Mouse (Mus musculus) 416B (cell line): ENCODE data around the gene Rnase12.

ENCODE experiments used
- DNase-seq: peaks from one replicate; pipeline ENCODE4 v3.0.0; 2011; ENCODE audit warnings: low read depth

The Rnase12 gene

DNA sequence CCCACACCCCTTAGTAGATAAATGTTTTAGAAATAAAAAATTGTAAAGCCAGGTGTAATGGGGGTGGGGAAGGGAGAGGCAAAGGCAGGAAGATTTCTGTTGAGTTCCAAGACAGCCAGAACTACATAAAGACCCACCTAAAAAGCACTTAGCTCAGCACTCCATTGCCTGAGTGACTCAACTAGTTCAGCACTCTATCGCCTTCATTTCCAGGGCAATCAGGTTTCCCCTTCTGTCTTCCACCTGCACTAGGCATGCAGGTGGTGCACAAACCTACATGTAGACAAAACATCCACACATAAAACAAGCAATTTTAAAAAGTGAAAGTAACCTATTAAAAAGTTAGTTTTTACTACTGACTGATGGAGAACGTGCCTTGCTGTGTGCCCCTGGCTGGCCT lies 27.6 kb upstream of the Rnase12 start:
- DNase-seq: no peak

DNA sequence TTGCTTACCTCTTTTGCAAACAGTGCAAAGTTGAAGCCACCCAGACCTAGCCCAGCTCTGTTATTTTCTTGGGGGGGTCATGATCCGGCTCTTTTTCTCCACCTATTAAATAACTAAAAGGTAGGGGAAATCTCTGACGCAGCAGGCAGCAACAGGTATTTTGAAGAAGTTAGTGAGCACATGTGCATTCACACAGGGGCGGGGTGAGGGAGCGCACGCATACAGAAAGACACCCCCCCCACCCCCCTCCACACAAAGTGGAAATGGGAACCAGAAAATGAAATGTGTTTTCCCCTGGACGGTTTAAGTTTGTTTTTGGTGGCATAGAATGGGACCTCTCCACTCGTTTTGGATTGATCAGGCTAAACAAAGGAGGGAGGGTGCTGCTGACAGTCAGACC lies 26.3 kb upstream of the Rnase12 start:
- no peak for DNase-seq

DNA sequence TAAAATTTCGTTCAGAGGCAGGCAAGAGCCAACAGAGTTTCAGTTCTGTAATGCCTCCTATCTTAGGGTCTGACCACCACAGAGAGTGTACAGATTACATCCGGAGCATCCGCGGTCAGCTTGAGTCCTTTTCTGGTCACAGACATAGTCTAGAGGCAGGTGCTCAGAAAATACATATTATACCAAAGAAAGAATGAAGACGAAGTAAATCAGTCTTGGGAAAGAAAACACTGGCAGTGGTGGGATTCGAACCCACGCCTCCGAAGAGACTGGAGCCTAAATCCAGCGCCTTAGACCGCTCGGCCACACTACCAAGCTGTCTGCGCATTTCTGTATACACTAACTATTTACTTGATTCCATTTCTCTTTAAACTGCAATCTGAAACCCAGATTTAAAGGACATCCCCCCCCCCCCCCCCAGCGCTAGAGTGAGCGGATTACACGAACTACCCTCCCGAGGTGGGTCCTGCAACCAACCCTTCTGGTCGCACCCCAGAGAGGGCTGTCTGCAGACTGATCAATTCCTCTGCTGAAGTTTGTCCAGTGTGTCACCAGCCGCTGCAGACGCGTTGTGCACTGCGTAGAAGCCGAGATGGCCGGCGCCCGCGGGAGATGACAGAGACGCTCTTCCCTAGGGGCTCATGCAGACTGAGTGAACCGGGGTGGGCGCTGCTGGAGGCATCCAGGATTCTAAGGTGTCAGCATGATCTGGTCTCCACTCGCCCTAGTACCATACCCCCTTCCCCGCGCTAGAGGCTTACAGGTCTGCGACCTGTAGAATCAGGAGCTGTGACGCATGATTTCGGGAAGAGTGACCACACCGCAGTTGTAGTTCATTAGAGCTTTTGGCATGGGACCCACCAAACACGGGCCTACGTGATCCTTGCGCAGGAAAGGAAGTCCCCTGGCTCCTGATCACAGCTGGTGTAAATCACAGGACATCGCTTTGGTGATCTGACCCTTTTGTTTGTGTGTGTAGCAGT lies 25.4 kb upstream of the Rnase12 start:
- DNase-seq: no peak

DNA sequence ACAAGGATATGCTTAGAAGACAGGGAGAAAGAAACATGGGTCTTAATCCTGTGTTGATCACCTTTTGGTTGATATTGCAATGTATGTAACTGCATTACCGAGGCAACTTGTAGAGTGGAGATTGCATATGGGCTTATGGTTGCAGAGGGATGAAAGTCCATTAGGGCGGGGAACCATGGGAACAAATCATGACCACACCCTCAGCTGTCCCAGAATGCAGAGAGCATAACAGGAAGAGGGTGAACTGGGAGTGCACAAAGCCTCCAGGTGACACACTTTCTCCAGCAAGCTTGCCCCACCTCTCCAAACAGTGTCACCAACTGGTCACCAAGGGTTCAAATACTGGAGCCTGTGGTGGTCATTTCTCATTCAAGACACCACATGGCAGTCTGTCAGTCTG lies 23.6 kb upstream of the Rnase12 start:
- DNase-seq: no peak

DNA sequence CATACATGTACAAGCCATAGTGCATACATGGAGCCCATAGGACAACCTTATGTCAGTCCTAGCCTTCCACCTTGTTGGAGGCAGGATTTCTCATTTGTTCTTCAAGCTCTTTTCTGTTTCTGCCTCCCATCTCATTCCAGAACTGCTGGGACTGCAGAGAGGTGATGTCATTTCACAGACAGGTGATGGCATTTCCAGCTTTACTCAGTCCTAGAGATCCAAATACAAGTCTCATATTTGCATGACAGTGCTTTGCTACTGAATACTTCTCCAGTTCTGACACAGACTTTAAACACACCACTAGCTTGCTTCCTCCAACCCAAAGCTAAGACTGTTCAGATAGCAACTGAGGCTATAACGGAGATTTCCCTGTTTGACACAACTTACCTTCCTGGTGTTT lies 21.7 kb upstream of the Rnase12 start:
- no peak for DNase-seq

DNA sequence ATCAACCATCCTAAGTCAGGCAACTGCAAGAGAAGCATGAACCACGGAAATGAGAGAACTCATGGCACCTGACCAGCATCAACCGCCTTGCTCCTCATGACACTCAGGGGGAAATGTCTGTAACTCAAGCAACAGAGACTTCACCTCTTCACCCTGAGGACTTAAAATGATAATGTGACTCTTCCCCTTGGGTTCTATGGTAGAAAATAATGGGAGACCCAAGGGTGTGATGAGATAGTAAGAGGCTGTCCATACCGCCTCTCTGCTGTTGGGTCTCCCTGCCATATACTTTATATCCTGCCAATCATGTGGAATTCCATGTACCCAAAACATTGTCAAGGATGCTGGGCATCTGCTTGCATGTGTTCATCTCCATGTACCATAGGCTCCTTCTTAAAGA lies 16.9 kb upstream of the Rnase12 start, which contains the start of gene Olfr750:
Gene Olfr750, minus strand, starts transcription at position 101 of the 400 bp plus-strand sequence.
- no peak for DNase-seq

DNA sequence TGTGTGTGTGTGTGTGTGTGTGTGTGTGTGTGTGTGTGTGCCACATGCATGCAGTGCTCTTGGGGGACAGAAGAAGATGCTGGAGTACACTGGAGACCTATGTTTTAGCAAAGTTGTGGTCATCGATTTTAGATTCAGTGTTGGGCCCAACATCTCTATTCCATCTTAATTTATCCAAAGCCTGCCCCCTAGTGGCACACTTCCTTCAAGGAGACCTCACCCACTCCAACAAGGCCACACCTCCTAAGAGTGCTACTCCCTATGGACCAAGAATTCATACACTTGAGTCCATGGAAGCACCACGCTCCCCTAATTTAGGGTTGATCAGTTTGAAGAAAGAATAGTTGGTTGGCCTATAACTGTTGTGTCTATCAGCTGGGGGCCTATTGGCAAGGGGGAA lies 12.2 kb upstream of the Rnase12 start:
- peak; percentile 76 for DNase-seq

DNA sequence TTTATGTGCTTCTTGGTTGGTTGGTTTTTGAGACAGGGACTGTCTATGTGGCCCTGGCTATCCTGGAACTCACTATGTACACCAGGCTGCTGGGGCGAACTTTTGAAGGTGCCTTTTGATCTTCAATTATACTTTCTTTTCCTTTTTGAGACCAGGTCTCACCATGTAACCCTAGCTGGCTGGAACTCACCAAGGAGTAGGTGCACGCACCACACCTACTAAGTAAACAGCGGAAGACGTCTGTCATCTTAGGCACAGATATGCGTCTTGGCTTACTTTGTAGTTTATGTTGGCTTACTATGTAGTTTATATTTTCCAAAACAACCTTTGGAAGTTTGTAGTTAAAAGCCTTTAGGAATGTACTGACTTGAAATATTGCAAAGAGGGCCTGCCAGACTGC lies 11.5 kb upstream of the Rnase12 start:
- DNase-seq: no peak

DNA sequence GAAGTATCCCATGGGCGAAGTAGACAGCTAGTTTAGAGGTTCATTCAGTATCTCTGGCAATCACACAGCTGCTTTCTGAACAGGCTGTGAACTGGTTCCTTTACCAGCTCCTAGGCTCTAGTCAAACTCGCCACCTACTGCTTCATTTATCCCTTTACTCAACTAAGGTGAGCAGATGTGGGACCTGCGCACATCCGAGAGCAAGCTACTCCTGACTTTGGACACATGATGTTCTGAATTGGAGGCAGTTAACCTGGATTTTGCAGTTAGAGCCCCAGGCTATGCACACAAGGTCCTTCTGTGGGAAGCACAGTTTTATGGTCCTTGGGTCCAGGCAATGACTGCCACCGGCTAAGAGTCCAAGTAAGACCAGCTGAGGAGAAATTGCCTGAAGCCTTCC lies 3.3 kb upstream of the Rnase12 start:
- no peak for DNase-seq

DNA sequence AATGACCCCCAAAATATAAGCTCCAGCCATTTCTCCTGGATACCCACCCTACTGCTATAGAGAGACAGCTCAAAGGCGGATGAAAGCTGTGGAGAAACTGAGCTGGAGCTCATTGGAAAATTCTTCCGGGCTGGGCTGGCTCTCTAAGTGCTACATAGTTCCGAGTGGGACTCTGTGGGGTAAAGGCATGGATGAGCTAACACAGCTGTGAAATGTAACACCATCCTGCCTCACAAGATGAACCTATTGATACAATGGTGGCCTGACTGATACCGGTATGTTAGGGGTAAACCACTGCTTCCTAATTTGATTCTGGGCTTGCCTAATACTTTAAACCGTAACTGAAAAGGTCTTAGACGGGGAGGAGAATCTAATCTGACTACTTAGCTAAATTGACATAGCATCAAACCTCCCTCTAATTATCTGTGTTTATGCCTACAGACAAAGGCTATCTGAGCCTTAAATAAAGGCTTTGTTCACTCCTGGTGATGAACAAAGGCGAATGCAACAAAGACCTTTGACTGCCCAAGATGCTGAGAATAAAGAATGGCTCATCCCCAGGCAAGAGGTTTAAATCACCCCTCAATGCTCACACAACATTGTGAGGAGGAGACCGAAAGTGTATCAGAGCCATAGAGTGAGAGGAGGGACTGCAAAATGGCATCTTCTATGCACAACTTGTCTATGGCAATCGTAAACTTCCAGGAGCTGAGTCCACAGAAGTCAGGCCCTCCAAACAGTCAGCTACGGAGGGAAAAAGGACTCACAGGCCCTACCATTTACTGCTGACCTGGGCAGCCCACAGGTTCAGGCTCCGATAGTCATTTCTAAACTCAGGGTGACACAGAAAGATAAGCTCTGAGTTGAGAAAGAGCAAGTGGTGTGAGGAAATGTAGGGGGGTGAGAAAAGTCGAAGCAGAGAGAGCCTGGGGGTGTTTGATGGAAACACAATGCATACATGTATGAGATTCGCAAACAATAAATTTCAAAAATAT lies 2.9 kb downstream of the Rnase12 start:
- DNase-seq: peak; percentile 40

DNA sequence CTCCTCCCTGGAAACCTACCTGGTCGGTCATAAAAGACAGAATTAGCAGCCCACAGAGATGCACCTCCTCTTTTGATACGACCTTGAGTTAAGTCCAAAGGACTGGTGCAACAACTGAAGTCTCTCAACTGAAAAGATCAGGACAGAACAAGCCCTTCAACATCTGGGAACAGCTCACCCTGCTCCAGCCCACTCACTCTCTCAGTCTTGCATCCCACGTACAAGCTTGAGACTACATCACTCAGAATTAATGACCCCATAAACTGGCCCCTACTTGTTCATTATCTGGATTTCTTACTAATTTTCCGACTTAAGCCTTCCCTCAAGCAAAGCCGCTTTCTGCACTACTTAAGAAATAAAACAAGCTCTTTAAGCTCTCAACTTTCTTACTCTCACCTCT lies 4.3 kb downstream of the Rnase12 start:
- no peak for DNase-seq

DNA sequence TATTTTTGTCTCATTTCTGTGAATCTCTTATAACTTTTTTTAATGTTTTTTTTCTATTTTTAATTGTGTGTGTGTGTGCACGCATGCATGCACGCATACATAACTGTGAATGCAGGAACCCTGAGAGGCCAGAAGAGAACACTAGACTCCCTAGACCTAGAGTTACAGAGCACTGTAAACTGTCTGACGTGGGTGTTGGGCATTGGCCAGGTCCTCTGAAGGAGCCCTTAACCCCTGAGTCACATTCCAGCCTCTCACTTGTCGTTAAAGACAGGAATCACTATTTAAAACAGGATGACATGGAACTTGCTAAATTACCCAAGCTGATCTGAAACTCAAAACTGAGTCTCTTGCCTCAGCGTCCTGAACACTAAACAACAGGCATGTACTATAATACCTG lies 5.5 kb downstream of the Rnase12 start:
- no peak for DNase-seq

DNA sequence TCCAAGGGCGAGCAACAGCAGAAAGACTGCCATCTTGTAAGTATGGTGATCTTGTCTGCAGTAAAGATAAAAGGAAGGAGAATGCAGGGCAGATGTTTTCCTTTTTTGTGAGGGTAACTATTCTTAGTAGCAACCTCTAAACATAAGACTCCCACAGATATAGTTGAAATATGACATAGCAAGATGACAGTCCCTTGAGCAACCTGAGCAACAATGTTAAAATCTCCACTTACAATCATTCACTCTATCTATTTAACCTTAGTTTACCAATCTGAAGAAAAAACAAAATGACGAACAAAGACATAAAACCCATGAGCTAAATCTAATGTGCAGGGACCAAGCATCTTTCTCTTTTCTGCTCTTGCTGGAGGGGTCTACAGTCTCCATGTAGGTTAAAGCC lies 7.4 kb downstream of the Rnase12 start, which contains the start of gene Rnase11:
Gene Rnase11, minus strand, starts transcription at position 101 of the 400 bp plus-strand sequence.
- DNase-seq: no peak

DNA sequence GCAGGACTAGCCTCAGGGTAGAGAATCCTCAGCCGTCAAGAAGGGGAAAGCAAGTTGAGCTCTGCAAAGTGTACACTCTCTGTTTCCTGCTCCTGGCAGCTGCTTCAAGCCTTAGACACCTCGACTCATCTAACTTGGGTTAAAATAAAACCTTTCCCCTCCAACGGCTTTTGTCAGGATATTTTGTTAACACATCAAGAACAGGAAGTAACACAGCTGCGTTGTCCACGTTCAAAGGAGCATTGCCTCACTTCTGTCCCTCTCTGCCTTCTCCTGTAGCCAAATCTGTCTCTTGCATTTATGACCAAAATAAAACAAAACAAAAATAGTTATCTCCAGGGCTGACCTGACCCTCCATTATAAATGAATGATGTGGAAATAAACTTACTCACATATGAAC lies 9.6 kb downstream of the Rnase12 start:
- no peak for DNase-seq

DNA sequence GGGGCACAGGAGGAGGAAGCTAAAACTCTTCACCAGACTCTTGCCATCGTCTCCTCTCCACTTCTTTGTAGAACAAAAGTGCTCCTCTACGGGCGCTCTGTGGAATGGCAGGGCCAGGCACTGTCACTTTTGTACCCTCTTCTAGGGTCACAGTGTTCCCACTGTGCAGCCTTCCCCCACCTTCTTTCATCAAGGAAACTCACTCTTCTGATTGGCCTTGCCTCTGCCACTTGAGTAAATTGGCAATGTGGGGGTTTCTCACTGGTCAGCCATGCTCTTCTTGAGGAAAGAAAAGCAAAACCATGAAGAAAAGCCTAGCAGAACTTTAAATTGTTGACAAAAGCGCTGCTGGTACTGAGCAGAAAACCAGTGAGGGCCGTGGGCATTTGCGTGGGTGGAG lies 15.7 kb downstream of the Rnase12 start, which contains the start of gene Rnase9:
Gene Rnase9, minus strand, starts transcription at position 101 of the 400 bp plus-strand sequence.
- DNase-seq: no peak

DNA sequence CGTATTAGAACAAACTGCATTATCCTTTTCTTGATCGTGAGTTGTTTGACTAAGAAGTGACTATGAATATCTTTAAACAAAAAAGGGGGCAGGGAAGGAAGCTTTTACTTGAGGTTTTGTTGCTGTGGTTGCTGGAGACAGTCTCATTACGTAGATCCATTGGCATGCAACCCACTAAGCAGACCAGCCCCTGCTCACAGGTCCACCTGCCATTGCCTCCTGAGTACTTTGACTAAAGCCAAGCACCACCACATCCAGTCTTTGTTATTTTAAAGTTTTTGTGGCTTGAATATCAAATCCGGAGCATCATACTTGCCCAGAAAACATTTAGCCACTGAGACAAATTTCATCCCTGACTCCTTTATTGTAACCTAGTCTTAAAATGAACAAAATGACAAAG lies 21.2 kb downstream of the Rnase12 start:
- DNase-seq: no peak

DNA sequence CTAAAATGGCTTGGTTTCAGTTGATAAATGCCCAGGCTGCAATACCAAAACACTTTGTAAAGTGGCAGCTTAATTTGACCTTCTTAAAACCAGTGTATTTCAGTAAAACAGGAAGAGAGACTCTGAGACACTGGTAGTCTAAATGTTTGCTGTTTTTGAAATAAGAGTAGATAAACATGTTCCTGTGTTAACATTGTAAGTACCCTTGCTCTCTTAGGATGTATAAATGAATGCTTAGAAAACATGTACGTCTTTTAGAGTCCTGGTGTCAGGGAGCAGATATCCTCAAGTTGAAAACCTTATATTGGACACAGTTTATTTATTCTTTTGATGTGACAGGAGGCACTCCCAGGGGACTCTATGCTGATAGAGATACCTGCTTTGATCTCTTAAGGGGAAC lies 22.3 kb downstream of the Rnase12 start:
- no peak for DNase-seq

DNA sequence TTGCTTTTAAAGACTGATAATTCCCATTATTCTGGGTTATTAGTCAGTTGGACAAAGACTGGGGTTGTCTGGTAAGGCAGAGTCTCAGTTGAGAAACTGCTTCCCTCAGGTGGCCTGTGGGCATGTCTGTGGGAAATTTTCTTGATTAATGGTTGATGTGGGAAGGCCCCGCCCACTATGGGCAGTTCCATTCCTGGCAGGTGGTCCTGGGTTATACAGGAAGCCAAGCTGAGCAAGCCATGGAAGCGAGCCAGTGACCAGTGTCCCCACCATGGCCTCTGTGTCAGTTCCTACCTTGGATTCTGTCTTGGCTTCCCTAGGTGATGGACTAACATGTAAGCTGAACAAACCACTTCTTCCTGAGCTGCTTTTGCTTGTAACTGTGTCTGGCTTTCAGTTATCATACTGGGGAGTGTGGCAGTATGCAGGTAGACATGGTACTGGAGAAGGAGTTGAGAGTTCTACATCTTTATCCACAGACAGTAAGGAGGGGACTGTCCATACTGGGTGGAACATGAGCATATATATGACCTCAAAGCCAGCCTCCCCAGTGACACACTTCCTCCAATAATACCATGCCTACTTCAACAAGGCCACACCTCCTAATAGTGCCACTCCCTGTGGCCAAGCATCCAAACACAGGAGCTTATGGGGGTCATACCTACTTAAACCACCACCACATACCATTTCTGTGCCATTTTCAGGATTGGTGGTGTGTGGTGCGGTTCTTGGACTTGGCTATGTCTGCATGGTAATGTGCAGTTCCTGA lies 29.9 kb downstream of the Rnase12 start:
- DNase-seq: peak; percentile 59

DNA sequence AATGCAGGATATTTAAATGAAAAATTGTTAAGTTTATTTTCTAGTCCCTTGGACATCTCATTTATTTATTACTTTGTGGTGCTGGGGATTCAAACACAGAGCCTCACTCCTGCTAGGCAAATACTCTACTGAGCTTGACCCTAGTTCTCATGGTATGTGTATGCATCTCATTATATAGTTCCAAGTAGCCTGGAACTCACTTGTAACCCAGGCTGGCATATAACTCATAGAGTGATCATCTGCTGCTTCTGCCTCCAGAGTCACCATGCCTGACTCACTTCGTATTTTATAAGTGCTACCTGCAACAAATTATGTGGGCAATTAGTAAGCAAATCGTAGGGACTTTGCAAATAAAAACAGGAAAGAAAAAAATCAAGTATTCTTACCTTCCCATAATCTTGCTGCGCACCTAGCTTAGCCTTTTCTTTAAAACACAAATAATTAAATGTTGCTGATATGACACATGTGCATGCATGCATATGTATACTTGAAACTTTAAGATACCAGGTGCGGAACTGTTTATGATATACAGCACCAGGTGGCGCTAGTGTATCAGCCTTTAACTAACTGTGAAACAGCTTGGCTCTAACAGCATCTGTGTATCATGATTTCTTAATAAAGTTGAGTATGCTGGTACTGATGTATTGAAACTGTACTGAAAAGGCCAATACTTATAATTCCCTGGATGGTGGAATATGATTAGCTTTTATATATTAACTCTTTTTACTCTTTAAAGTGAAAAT lies 30.9 kb downstream of the Rnase12 start:
- DNase-seq: peak; percentile 89

DNA sequence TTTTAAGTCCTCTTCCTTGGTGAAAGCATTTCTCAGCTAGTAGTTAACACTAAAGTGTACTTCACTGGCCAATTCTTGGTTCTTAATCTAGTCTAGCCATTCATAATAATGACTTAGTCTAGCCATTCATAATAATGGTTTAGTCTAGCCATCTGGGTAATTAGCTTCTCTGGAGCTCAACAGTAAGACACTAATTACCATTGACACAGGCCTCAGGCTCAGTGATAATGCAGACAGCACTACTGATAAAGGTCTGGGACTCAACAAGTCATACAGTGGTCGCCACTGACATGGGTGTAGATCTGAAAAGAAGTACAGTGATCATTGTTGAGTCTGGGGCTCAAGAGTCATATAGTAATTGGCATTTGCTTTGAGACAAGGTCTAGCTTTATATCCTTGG lies 32.6 kb downstream of the Rnase12 start:
- DNase-seq: no peak

DNA sequence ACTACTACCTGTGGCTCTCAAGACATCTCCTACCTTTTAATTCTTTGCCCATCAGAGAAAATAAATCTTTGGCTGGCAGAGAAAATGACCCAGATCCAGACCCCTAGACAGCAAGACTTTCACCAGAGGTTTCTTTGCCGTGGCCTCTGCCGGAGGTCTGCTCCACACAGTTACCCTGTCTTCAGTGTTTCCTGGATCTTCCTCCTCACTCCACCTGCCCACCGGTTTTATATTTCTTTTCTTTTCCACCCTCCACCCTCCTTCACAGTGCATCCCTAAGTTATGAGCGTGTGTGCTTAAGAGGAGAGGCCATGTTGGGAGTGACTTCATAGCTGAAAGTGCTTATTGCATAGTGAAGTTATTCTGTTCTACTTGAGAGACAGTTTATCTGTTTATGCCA lies 34.0 kb downstream of the Rnase12 start:
- no peak for DNase-seq
